Mouse (Mus musculus): ENCODE data around the gene Klhl41. TPM values are rescaled to one million over a fixed set of nuclear protein-coding genes. Genes with fewer than 3 reads are reported as not detected.

Gene Klhl41
- total and polyA plus RNA-seq, 2 experiments from 2014 or later = 0.10 TPM

GRCm38 (mm10) chr2:69722650-69723518 is 53.0 kb downstream of the Klhl41 start:
- Histone ChIP-seq H3K9me3 (ENCODE audit: low read length) (no peaks in the 10 kb centered on the region), H3K4me3 (ENCODE audit: low read depth, low read length) (peak overlapping the region; percentile 88), H3K9ac (peak overlapping the region; percentile 80), H3K27me3 (ENCODE audit: insufficient read depth, low read length) (no peaks in the 10 kb centered on the region), H3K4me1 (ENCODE audit: insufficient read depth) (peaks cover 8% of the 10 kb centered on the region), H3K36me3 (ENCODE audit: insufficient read depth) (no peaks in the 10 kb centered on the region), H3K4me2 (ENCODE audit: low read depth) (peak overlapping the region; percentile 65), H3K27ac (ENCODE audit: low read depth, low read length) (peak overlapping the region; percentile 73)
- DNase-seq = peak; percentile 98
- peak; percentile 99 for ATAC-seq
- WGBS = 3% methylated on average over 91 of the region's 91 CpGs
- no peak for TF ChIP-seq CTCF (IDR thresholded peaks at IDR 0.05; ENCODE audit: low read depth)

DNA sequence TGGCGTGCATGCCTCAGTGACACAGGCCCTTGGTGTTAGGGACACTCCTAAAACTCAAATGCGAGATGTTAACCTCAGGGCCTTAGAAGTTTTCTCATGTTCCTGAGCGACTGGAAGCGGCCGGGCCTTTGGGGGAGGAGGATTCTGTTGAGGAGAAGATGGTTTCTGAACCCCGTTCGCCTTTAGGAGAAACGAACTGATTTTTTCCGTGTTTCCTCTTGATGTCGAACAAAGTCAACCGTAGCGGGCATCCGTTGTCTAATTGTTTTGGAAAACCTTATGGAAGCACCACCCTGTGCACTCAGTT is 53.6 kb downstream of the Klhl41 start:
- Histone ChIP-seq H3K36me3 (ENCODE audit: insufficient read depth) (no peaks in the 10 kb centered on the region), H3K4me1 (ENCODE audit: insufficient read depth) (peaks cover 8% of the 10 kb centered on the region), H3K9ac (peak overlapping the region; percentile 80), H3K27ac (ENCODE audit: low read depth, low read length) (peak overlapping the region; percentile 73), H3K4me2 (ENCODE audit: low read depth) (peak overlapping the region; percentile 65), H3K4me3 (ENCODE audit: low read depth, low read length) (peak overlapping the region; percentile 88), H3K27me3 (ENCODE audit: insufficient read depth, low read length) (no peaks in the 10 kb centered on the region), H3K9me3 (ENCODE audit: low read length) (no peaks in the 10 kb centered on the region)
- WGBS = 1% methylated on average over 13 of the region's 13 CpGs
- DNase-seq (no peak), ATAC-seq (no peak)
- no peak for TF ChIP-seq CTCF (IDR thresholded peaks at IDR 0.05; ENCODE audit: low read depth)

Other genes with a start within 250 kb of the Klhl41 start
- 0.62 and 1.3 TPM in 2 replicates for gene Lrp2, start 84.1 kb upstream of the Klhl41 start, total RNA-seq (2014; rRNA removed)
- 0.04 and 0.15 TPM in 2 replicates for gene Lrp2, start 84.1 kb upstream of the Klhl41 start, polyA plus RNA-seq (2015; fragmentation: Nextera tagmentation; extraction: Ambion mirVana)
- 22.7 and 34.4 TPM in 2 replicates for gene Bbs5, start 22.9 kb upstream of the Klhl41 start, total RNA-seq (2014; rRNA removed)
- 17.9 and 23.4 TPM in 2 replicates for gene Bbs5, start 22.9 kb upstream of the Klhl41 start, polyA plus RNA-seq (2015; fragmentation: Nextera tagmentation; extraction: Ambion mirVana)
- 21.3 and 24.4 TPM in 2 replicates for gene Fastkd1, start 43.4 kb downstream of the Klhl41 start, total RNA-seq (2014; rRNA removed)
- 8.8 and 12.7 TPM in 2 replicates for gene Fastkd1, start 43.4 kb downstream of the Klhl41 start, polyA plus RNA-seq (2015; fragmentation: Nextera tagmentation; extraction: Ambion mirVana)
- 13.2 and 18.7 TPM in 2 replicates for gene Ppig, start 52.4 kb downstream of the Klhl41 start, total RNA-seq (2014; rRNA removed)
- 88.0 and 125 TPM in 2 replicates for gene Ppig, start 52.4 kb downstream of the Klhl41 start, polyA plus RNA-seq (2015; fragmentation: Nextera tagmentation; extraction: Ambion mirVana)
- gene Ccdc173, start 119.5 kb downstream of the Klhl41 start, total RNA-seq (2014; rRNA removed) = 1.3 and 2.8 TPM in 2 replicates
- gene Ccdc173, start 119.5 kb downstream of the Klhl41 start, polyA plus RNA-seq (2015; fragmentation: Nextera tagmentation; extraction: Ambion mirVana) = 1.2 and 1.4 TPM in 2 replicates
- gene Phospho2, start 119.5 kb downstream of the Klhl41 start, total RNA-seq (2014; rRNA removed) = 39.2 and 40.8 TPM in 2 replicates
- gene Phospho2, start 119.5 kb downstream of the Klhl41 start, polyA plus RNA-seq (2015; fragmentation: Nextera tagmentation; extraction: Ambion mirVana) = 29.8 and 32.3 TPM in 2 replicates
- gene Klhl23, start 151.8 kb downstream of the Klhl41 start, total RNA-seq (2014; rRNA removed) = 163 and 199 TPM in 2 replicates
- 43.0 and 87.2 TPM in 2 replicates for gene Klhl23, start 151.8 kb downstream of the Klhl41 start, polyA plus RNA-seq (2015; fragmentation: Nextera tagmentation; extraction: Ambion mirVana)
- gene Ssb, start 191.4 kb downstream of the Klhl41 start, total RNA-seq (2014; rRNA removed) = 130 and 152 TPM in 2 replicates
- gene Ssb, start 191.4 kb downstream of the Klhl41 start, polyA plus RNA-seq (2015; fragmentation: Nextera tagmentation; extraction: Ambion mirVana) = 287 and 316 TPM in 2 replicates
- gene Mettl5, start 215.5 kb downstream of the Klhl41 start, total RNA-seq (2014; rRNA removed) = 12.5 and 13.0 TPM in 2 replicates
- gene Mettl5, start 215.5 kb downstream of the Klhl41 start, polyA plus RNA-seq (2015; fragmentation: Nextera tagmentation; extraction: Ambion mirVana) = 30.5 and 32.3 TPM in 2 replicates
- gene Ubr3, start 227.1 kb downstream of the Klhl41 start, total RNA-seq (2014; rRNA removed) = 42.9 and 53.9 TPM in 2 replicates
- 7.7 and 10.9 TPM in 2 replicates for gene Ubr3, start 227.1 kb downstream of the Klhl41 start, polyA plus RNA-seq (2015; fragmentation: Nextera tagmentation; extraction: Ambion mirVana)

Data from forebrain, postnatal 0 days (tissue).